Mouse (Mus musculus): ENCODE data around the gene Snx21. TPM values are rescaled to one million over a fixed set of nuclear protein-coding genes. Genes with fewer than 3 reads are reported as not detected.

Snx21 gene
- total and polyA plus RNA-seq, 3 experiments = 3.8 to 7.7 TPM; not detected in 1

DNA sequence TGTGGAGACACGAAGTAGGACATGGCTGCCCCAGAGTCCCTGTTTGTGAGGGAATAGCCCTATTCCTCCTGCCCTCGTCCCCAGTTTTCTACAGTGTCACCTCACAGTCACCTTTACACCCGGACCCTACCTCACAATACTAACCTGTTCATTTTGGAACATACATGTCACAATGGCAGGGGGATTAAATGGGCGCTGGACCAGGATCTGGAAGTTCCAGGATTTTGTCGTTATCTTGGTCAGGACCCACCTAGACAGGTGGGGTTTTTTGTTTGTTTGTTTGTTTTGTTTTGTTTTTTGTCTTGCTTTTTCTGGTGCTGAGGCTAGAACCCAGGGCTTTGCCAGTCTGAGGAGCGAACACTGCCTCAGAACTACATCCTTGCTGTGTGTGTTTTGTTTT lies 42.8 kb downstream of the Snx21 start, which contains the start of gene Spata25:
TSS of gene Spata25 (minus strand) at position 101 of the 400 bp plus-strand sequence.
- Histone ChIP-seq H3K4me3 (ENCODE audit: control insufficient read depth in 1 of 2, insufficient read depth in 1 of 2, low read depth in 2 of 2, low read length in 2 of 2) (no peak within 1 kb of the TSS), H3K4me1 (ENCODE audit: control insufficient read depth in 1 of 2, insufficient read depth in 2 of 2, low read length in 2 of 2) (peaks cover 2 to 22% of the 10 kb centered on the region in 2 experiments; a peak in 3 of 4 replicates), H3K79me2 (ENCODE audit: control insufficient read depth, insufficient read depth, low read length, poor library complexity) (peaks cover 9% of the 10 kb centered on the region), H3K36me3 (ENCODE audit: control insufficient read depth in 1 of 2, insufficient read depth in 2 of 2, low read length in 2 of 2) (peaks cover 0 to 17% of the 10 kb centered on the region in 2 experiments; a peak in 2 of 4 replicates), H3K27ac (ENCODE audit: control insufficient read depth, low read depth, low read length) (peak within 1 kb of the TSS; percentile 72), H3K9ac (ENCODE audit: control insufficient read depth, low read depth, low read length, poor library complexity, severe bottlenecking) (peak within 1 kb of the TSS; percentile 38), H3K9me3 (replicated peaks; ENCODE audit: insufficient read depth, low read length) (no peaks in the 10 kb centered on the region), H3K27me3 (ENCODE audit: control insufficient read depth in 1 of 2, insufficient read depth in 2 of 2, low read length in 2 of 2) (no peaks in the 10 kb centered on the region)
- TF ChIP-seq GABPA (IDR thresholded peaks at IDR 0.05; ENCODE audit: low read depth, low read length) (no peak), POLR2AphosphoS5 (IDR thresholded peaks at IDR 0.05; ENCODE audit: borderline replicate concordance, low read depth, low read length) (no peak), ETS1 (IDR thresholded peaks at IDR 0.05; ENCODE audit: low read depth, low read length) (no peak), KAT2A (conservative IDR thresholded peaks at IDR 0.05; ENCODE audit: low read depth, low read length) (no peak), BHLHE40 (IDR thresholded peaks at IDR 0.05; ENCODE audit: borderline replicate concordance, low read depth, low read length) (no peak), TAL1 (IDR thresholded peaks at IDR 0.05; ENCODE audit: low read length) (no peak), USF1 (IDR thresholded peaks at IDR 0.05; ENCODE audit: low read depth, low read length) (no peak), CTCF (IDR thresholded peaks at IDR 0.05 in 2 of 3, conservative IDR thresholded peaks at IDR 0.05 in 1 of 3; ENCODE audit: control insufficient read depth in 1 of 3, insufficient read depth in 1 of 3, low read depth in 2 of 3, low read length in 3 of 3, poor library complexity in 1 of 3, severe bottlenecking in 1 of 3) (no peak), RCOR1 (IDR thresholded peaks at IDR 0.05; ENCODE audit: low read depth, low read length) (no peak), E2F4 (IDR thresholded peaks at IDR 0.05; ENCODE audit: borderline replicate concordance, low read depth, low read length) (no peak), TCF12 (IDR thresholded peaks at IDR 0.05; ENCODE audit: low read depth, low read length) (no peak), RAD21 (IDR thresholded peaks at IDR 0.05; ENCODE audit: low read depth, low read length) (no peak), POLR2AphosphoS2 (IDR thresholded peaks at IDR 0.05; ENCODE audit: low read length) (no peak), POLR2A (IDR thresholded peaks at IDR 0.05; ENCODE audit: control insufficient read depth in 1 of 2, insufficient read depth in 1 of 2, low read depth in 1 of 2, low read length in 2 of 2, poor library complexity in 1 of 2) (no peak), MAX (IDR thresholded peaks at IDR 0.05; ENCODE audit: low read length) (no peak), JUND (IDR thresholded peaks at IDR 0.05; ENCODE audit: low read depth, low read length) (no peak), MAZ (IDR thresholded peaks at IDR 0.05; ENCODE audit: low read depth, low read length) (no peak), ZNF384 (IDR thresholded peaks at IDR 0.05; ENCODE audit: low read depth, low read length) (no peak)
- DNase-seq (ENCODE audit: low read depth, low spot score) = no peak

GRCm38 (mm10) chr2:164829090-164829489 lies 43.5 kb downstream of the Snx21 start:
- TF ChIP-seq MYC (IDR thresholded peaks at IDR 0.05; ENCODE audit: low read depth, low read length) (no peak), TBP (IDR thresholded peaks at IDR 0.05; ENCODE audit: low read depth, low read length) (no peak), SIN3A (IDR thresholded peaks at IDR 0.05; ENCODE audit: low read length) (no peak), NRF1 (IDR thresholded peaks at IDR 0.05; ENCODE audit: insufficient read depth, low read depth, low read length, poor library complexity, severe bottlenecking) (no peak), TCF12 (IDR thresholded peaks at IDR 0.05; ENCODE audit: low read depth, low read length) (no peak), MEF2A (IDR thresholded peaks at IDR 0.05; ENCODE audit: extremely low read depth, insufficient replicate concordance, low read depth, low read length, poor library complexity, severe bottlenecking) (no peak), ELF1 (IDR thresholded peaks at IDR 0.05; ENCODE audit: low read depth, low read length) (no peak), USF1 (IDR thresholded peaks at IDR 0.05; ENCODE audit: low read depth, low read length) (no peak), HCFC1 (IDR thresholded peaks at IDR 0.05; ENCODE audit: low read depth, low read length) (no peak), MAFK (IDR thresholded peaks at IDR 0.05; ENCODE audit: borderline replicate concordance, low read depth, low read length) (no peak), E2F4 (IDR thresholded peaks at IDR 0.05; ENCODE audit: borderline replicate concordance, low read depth, low read length) (no peak), GATA1 (IDR thresholded peaks at IDR 0.05; ENCODE audit: low read depth, low read length) (no peak), SMC3 (IDR thresholded peaks at IDR 0.05; ENCODE audit: low read depth, low read length) (no peak), ZNF384 (IDR thresholded peaks at IDR 0.05; ENCODE audit: low read depth, low read length) (no peak), POLR2AphosphoS2 (IDR thresholded peaks at IDR 0.05; ENCODE audit: low read length) (no peak), USF2 (IDR thresholded peaks at IDR 0.05; ENCODE audit: borderline replicate concordance in 1 of 2, insufficient read depth in 1 of 2, low read depth in 1 of 2, low read length in 2 of 2) (no peak), CHD2 (IDR thresholded peaks at IDR 0.05; ENCODE audit: low read length) (no peak), CHD1 (IDR thresholded peaks at IDR 0.05; ENCODE audit: low read depth, low read length) (no peak)
- H3K4me1 ChIP-seq (ENCODE audit: control insufficient read depth in 1 of 2, insufficient read depth in 2 of 2, low read length in 2 of 2) = peaks cover 2 to 17% of the 10 kb centered on the region in 2 experiments; a peak in 3 of 4 replicates
- peaks cover 11% of the 10 kb centered on the region for H3K79me2 ChIP-seq (ENCODE audit: control insufficient read depth, insufficient read depth, low read length, poor library complexity)
- H3K4me3 ChIP-seq (ENCODE audit: control insufficient read depth in 1 of 2, insufficient read depth in 1 of 2, low read depth in 2 of 2, low read length in 2 of 2) = no peak overlapping the region
- peaks cover 0 to 12% of the 10 kb centered on the region in 2 experiments; a peak in 2 of 4 replicates for H3K36me3 ChIP-seq (ENCODE audit: control insufficient read depth in 1 of 2, insufficient read depth in 2 of 2, low read length in 2 of 2)
- H3K9me3 ChIP-seq (replicated peaks; ENCODE audit: insufficient read depth, low read length) = no peaks in the 10 kb centered on the region
- no peak for DNase-seq (ENCODE audit: low read depth, low spot score)
- H3K9ac ChIP-seq (ENCODE audit: control insufficient read depth, low read depth, low read length, poor library complexity, severe bottlenecking) = no peak overlapping the region
- H3K27me3 ChIP-seq (ENCODE audit: control insufficient read depth in 1 of 2, insufficient read depth in 2 of 2, low read length in 2 of 2) = no peaks in the 10 kb centered on the region
- no peak overlapping the region for H3K27ac ChIP-seq (ENCODE audit: control insufficient read depth, low read depth, low read length)
